Mouse (Mus musculus) testis, adult 2 months (tissue): Measurements from ENCODE around the gene Ccdc92b. TPM values are rescaled to one million over a fixed set of nuclear protein-coding genes. Genes with fewer than 3 reads are reported as not detected.

Source experiments
- H3K27ac ChIP-seq: fragments of 200-500 bp; 2 replicates; pipeline ENCODE4 v1.5.1; 2012; ENCODE audit warnings: low read depth, low read length; ENCODE audit not compliant: control insufficient read depth, insufficient read depth
- H3K27me3 ChIP-seq: fragments of 200-500 bp; 2 replicates; pipeline ENCODE4 v1.6.1; 2012; ENCODE audit warnings: mild to moderate bottlenecking, low read length, moderate library complexity; ENCODE audit not compliant: control insufficient read depth, insufficient read depth
- H3K36me3 ChIP-seq: fragments of 200-500 bp; 2 replicates; pipeline ENCODE4 v1.6.1; 2012; ENCODE audit warnings: mild to moderate bottlenecking, low read length; ENCODE audit not compliant: control insufficient read depth, insufficient read depth
- H3K4me1 ChIP-seq: fragments of 200-500 bp; 2 replicates; pipeline ENCODE4 v1.6.1; 2012; ENCODE audit warnings: low read length; ENCODE audit not compliant: control insufficient read depth, insufficient read depth
- H3K4me3 ChIP-seq: fragments of 200-500 bp; 2 replicates; pipeline ENCODE4 v1.5.1; 2012; ENCODE audit warnings: low read depth, mild to moderate bottlenecking, low read length, moderate library complexity, mixed read lengths; ENCODE audit not compliant: control insufficient read depth
- CTCF ChIP-seq: fragments of 200-500 bp; IDR thresholded peaks from 2 replicates; pipeline ENCODE4 v1.5.1; 2012; ENCODE audit warnings: low read depth, mild to moderate bottlenecking, inconsistent platforms, low read length, moderate library complexity; ENCODE audit not compliant: control insufficient read depth, insufficient read depth, insufficient replicate concordance
- POLR2A ChIP-seq: fragments of 200-500 bp; IDR thresholded peaks from 2 replicates; pipeline ENCODE4 v1.6.1; 2012; ENCODE audit warnings: low read depth, mild to moderate bottlenecking, inconsistent platforms, low read length, moderate library complexity; ENCODE audit not compliant: control insufficient read depth
- polyA plus RNA-seq: library from polyadenylated mRNA; depleted of rRNA; stranded (reverse); fragments of >200 nt; gene quantifications from 2 replicates; pipeline ENCODE4 v1.2.3, GENCODE M21; 2012

The Ccdc92b gene
- polyA plus RNA-seq, 1 experiment: 0.79 TPM

DNA sequence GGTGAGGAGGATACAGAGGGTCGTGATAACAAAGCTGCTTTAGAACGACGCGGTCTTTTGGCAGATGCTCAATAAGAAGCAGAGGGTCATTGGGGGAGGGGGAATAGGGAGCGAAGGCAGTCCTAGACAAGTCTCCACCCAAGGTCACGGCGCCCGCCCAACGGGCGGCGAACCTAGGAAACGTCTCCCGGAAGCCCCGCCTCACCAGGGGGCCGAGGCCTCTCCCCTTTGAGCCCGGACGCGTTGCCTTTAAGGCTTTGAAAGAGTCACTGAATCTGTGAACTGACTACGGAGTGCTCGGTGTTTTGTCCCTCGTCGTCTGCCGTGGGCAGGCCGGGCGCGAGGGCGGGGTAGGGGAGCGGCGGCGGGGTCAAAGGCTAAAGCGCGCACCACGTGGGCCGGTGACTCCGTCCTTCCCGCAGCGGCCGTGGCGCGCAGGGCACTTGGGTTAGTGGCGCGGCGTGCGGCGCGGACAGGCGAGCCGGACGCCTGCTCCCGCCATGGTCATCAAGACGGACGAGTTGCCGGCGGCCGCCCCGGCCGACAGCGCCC lies 29.8 kb downstream of the Ccdc92b start, which contains the start of gene Cluh:
Gene Cluh (plus strand): TSS at position 401 of the 552 bp plus-strand sequence.
- Histone ChIP-seq H3K4me3 (peak within 1 kb of the TSS; percentile 85), H3K36me3 (no peaks in the 10 kb centered on the region), H3K4me1 (peaks cover 10% of the 10 kb centered on the region), H3K27ac (peak within 1 kb of the TSS; percentile 94), H3K27me3 (no peaks in the 10 kb centered on the region)
- TF ChIP-seq POLR2A (peak; percentile 51), CTCF (no peak)

GRCm38 (mm10) chr11:74649647-74650551 lies 30.5 kb downstream of the Ccdc92b start:
- Histone ChIP-seq H3K4me1 (peaks cover 10% of the 10 kb centered on the region), H3K27ac (peak overlapping the region; percentile 51), H3K27me3 (no peaks in the 10 kb centered on the region), H3K36me3 (no peaks in the 10 kb centered on the region), H3K4me3 (peak overlapping the region; percentile 85)
- TF ChIP-seq CTCF (no peak), POLR2A (no peak)

GRCm38 (mm10) chr11:74650576-74651100 lies 31.2 kb downstream of the Ccdc92b start:
- peaks cover 10% of the 10 kb centered on the region for H3K4me1 ChIP-seq
- H3K4me3 ChIP-seq: peak overlapping the region; percentile 85
- TF ChIP-seq CTCF (no peak), POLR2A (no peak)
- no peaks in the 10 kb centered on the region for H3K36me3 ChIP-seq
- peak overlapping the region; percentile 44 for H3K27ac ChIP-seq
- H3K27me3 ChIP-seq: no peaks in the 10 kb centered on the region

GRCm38 (mm10) chr11:74652791-74653191 lies 33.4 kb downstream of the Ccdc92b start:
- TF ChIP-seq POLR2A (no peak), CTCF (no peak)
- Histone ChIP-seq H3K4me1 (peaks cover 10% of the 10 kb centered on the region), H3K27me3 (no peaks in the 10 kb centered on the region), H3K4me3 (no peak overlapping the region), H3K36me3 (no peaks in the 10 kb centered on the region; the same call in 1 of the 2 replicates), H3K27ac (peak overlapping the region; percentile 19; the same call in 1 of the 2 replicates)

- Histone ChIP-seq H3K4me3 (no peak overlapping the region), H3K27me3 (no peaks in the 10 kb centered on the region), H3K27ac (no peak overlapping the region; the same call in 1 of the 2 replicates), H3K36me3 (no peaks in the 10 kb centered on the region; the same call in 1 of the 2 replicates), H3K4me1 (peaks cover 10% of the 10 kb centered on the region)
- TF ChIP-seq POLR2A: no peak
- no peak for TF ChIP-seq CTCF
These were observed 34.0 kb downstream of the Ccdc92b start for GRCm38 (mm10) chr11:74653385-74653784.

GRCm38 (mm10) chr11:74655941-74656340 lies 36.5 kb downstream of the Ccdc92b start:
- Histone ChIP-seq H3K36me3 (no peaks in the 10 kb centered on the region; the same call in 1 of the 2 replicates), H3K4me3 (no peak overlapping the region), H3K27me3 (no peaks in the 10 kb centered on the region), H3K4me1 (no peaks in the 10 kb centered on the region; the same call in none of the 2 replicates), H3K27ac (no peak overlapping the region)
- TF ChIP-seq POLR2A: no peak
- no peak for TF ChIP-seq CTCF

DNA sequence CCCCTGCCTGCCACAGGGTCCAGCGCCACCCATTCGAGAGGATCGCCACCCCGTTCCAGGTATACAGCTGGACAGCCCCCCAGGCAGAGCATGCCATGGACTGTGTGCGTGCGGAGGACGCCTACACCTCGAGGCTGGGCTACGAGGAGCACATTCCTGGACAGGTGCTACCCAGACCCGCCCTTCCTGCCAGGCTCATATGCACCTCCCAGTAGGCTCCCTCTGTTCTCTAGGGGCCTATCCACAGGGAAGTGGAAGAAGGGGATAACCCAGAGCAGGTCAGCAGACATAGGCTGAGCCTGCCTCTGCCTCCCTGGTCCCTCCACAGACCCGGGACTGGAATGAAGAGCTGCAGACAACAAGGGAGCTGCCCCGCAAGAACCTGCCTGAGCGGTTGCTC lies 40.9 kb downstream of the Ccdc92b start:
- no peak for TF ChIP-seq POLR2A
- no peak for TF ChIP-seq CTCF
- H3K27me3 ChIP-seq: no peaks in the 10 kb centered on the region
- H3K4me1 ChIP-seq: no peaks in the 10 kb centered on the region
- no peak overlapping the region for H3K27ac ChIP-seq
- peaks cover 6% of the 10 kb centered on the region; the same call in 1 of the 2 replicates for H3K36me3 ChIP-seq
- no peak overlapping the region for H3K4me3 ChIP-seq
